Mouse (Mus musculus): ENCODE measurements around the gene Agap1. TPM values are rescaled to one million over a fixed set of nuclear protein-coding genes. Genes with fewer than 3 reads are reported as not detected.
A peak's percentile ranks its signal among the peaks of the same experiment; 100 is the strongest.

Gene Agap1
- polyA plus RNA-seq, 1 experiment from 2014 or later: 74.8 TPM

GRCm38 (mm10) chr1:89934316-89935260 is 480.0 kb downstream of the Agap1 start:
- Histone ChIP-seq H3K4me1 (peaks cover 54% of the 10 kb centered on the region), H3K36me3 (no peaks in the 10 kb centered on the region), H3K27me3 (peaks cover 85% of the 10 kb centered on the region), H3K4me3 (no peak overlapping the region), H3K27ac (no peak overlapping the region), H3K9ac (no peak overlapping the region), H3K9me3 (replicated peaks) (no peaks in the 10 kb centered on the region), H3K4me2 (replicated peaks) (peak overlapping the region; percentile 79)
- 2% methylated on average over 19 of the region's 19 CpGs for WGBS
- ATAC-seq (ENCODE audit: low FRiP score): no peak

DNA sequence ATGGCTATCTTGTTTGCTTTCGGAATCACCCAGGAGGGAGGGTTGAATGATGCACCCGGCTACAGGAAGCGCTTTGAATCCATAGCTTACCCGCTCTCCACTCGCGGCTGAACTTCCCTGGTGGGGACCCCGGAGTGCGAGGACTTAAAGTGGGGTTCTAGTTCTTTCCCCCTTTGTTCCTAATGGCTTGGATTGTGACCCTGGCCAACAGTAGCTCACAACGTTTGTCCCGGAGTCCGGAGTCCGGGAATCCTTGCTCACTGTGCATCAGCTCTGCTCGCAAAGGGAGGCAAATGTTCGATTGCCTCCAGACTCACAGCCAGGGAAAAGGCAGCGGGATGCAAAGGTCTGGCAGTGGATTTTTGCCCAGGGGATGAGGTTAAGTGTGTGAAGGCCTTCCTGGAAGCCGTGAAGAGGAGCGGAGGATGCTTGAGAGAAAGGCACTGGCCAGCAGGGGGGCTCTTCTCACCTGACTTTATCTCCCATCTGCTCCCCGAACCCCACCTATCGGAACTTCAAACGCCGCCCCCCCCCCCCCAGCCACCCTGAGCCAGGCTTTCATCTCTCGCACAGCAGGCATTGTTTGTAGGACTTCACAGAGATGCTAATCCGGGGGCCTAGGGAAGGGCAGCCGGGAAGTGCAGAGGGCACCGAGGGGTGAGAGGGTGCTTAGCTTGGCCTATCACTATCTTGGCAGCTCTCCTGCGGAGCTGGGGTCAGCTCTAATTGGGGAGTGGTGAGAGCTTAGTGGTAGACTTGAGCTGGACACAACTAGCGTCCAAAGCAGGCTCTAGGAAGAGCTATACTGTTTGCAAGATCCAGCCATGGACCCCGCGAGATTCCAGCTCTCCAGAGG is 481.1 kb downstream of the Agap1 start:
- H3K36me3 ChIP-seq: no peaks in the 10 kb centered on the region
- 2% methylated on average over 29 of the region's 29 CpGs for WGBS
- H3K27ac ChIP-seq: no peak overlapping the region
- H3K4me2 ChIP-seq (replicated peaks): peak overlapping the region; percentile 27
- no peaks in the 10 kb centered on the region for H3K9me3 ChIP-seq (replicated peaks)
- no peak overlapping the region for H3K9ac ChIP-seq
- H3K4me1 ChIP-seq: peaks cover 43% of the 10 kb centered on the region
- ATAC-seq (ENCODE audit: low FRiP score): no peak
- peaks cover 84% of the 10 kb centered on the region for H3K27me3 ChIP-seq
- no peak overlapping the region for H3K4me3 ChIP-seq

DNA sequence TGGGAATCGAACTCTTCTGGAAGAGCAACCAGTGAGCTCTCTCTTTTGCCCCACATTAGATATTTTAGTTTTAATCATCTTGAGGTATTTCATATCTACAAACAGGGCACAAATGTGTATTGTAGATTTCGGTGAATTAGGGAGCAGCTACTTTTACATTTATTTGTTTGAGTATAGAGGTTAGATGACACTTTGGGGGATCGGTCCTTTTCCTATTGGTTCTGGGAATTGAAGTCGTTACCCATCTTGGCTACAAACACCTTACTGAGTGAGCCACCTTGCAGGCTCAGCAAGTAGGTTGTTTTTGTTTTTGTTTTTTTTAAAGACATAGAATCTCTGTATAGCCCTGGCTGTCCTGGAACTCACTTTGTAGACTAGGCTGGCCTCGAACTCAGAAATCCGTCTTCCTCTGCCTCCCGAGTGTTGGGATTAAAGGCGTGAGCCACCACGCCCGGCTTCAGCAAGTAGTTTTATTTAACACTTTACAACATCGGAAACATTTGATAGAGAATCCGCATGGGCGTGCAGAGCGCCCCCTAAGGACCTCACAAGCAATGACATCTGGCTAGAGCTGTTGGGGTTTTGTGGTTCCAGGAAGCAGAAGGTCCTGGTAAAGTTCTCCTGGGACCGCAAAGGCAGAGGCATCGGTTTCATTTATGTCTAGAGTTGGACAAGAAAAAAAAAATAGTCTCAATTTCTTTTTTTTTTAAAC is 484.4 kb downstream of the Agap1 start:
- H3K4me2 ChIP-seq (replicated peaks): no peak overlapping the region
- no peaks in the 10 kb centered on the region for H3K36me3 ChIP-seq
- no peak overlapping the region for H3K27ac ChIP-seq
- 29% methylated on average over 16 of the region's 16 CpGs for WGBS
- H3K4me1 ChIP-seq: peaks cover 37% of the 10 kb centered on the region
- no peaks in the 10 kb centered on the region for H3K9me3 ChIP-seq (replicated peaks)
- ATAC-seq (ENCODE audit: low FRiP score): no peak
- H3K4me3 ChIP-seq: no peak overlapping the region
- peaks cover 74% of the 10 kb centered on the region for H3K27me3 ChIP-seq
- H3K9ac ChIP-seq: no peak overlapping the region

GRCm38 (mm10) chr1:89939596-89939960 is 485.0 kb downstream of the Agap1 start:
- no peak overlapping the region for H3K4me3 ChIP-seq
- H3K9ac ChIP-seq: no peak overlapping the region
- 28% methylated on average over 16 of the region's 16 CpGs for WGBS
- no peaks in the 10 kb centered on the region for H3K36me3 ChIP-seq
- H3K4me2 ChIP-seq (replicated peaks): no peak overlapping the region
- H3K27ac ChIP-seq: no peak overlapping the region
- H3K9me3 ChIP-seq (replicated peaks): no peaks in the 10 kb centered on the region
- peaks cover 74% of the 10 kb centered on the region for H3K27me3 ChIP-seq
- no peak for ATAC-seq (ENCODE audit: low FRiP score)
- H3K4me1 ChIP-seq: peaks cover 35% of the 10 kb centered on the region

DNA sequence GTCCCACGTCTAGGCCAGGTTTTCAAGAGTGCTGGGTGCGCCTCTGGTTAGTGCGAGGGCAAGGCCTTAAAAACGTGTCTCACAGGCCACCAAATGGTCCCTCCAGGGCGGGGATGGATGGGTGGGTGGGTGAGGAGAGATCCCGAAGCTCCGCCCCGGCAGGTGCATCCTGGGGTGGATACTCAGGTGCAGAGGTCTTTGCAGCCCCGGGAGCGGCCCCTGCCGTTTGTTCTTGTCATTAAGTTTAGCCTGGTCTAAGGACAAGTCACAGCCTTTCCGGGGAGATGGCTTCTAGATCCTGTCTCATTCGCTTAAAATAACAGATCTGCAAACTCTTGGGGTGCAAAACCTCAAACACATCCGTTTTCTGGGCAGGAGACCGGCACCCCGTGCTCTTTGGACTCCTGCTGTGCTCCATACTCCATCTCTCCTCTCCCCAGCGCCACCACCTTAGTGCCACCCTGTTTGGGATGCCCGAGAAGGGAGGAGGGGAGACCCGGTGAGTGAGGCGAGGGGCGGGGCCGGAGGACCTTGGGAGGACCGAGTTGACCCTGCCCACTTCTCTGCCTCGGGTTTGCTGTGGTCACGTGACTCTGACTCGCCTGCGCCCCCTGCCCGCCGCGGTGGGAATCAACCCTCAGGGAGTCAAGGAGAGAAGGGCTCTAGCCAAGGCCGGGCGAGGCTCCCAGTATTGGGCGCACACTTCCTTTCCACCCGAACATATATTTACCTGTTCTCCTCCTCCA is 485.5 kb downstream of the Agap1 start:
- WGBS: 3% methylated on average over 34 of the region's 34 CpGs
- Histone ChIP-seq H3K4me1 (peaks cover 33% of the 10 kb centered on the region), H3K36me3 (no peaks in the 10 kb centered on the region), H3K4me3 (no peak overlapping the region), H3K9ac (no peak overlapping the region), H3K9me3 (replicated peaks) (no peaks in the 10 kb centered on the region), H3K27ac (no peak overlapping the region), H3K4me2 (replicated peaks) (0 out of 2 replicates have a peak overlapping the region, but pooled peaks have one; percentile 9), H3K27me3 (peaks cover 71% of the 10 kb centered on the region)
- no peak for ATAC-seq (ENCODE audit: low FRiP score)

- Histone ChIP-seq H3K4me2 (replicated peaks) (peak overlapping the region; percentile 82), H3K36me3 (no peaks in the 10 kb centered on the region), H3K4me1 (peaks cover 24% of the 10 kb centered on the region), H3K4me3 (no peak overlapping the region), H3K27ac (peak overlapping the region; percentile 48; the same call in 1 of the 2 replicates), H3K9me3 (replicated peaks) (no peaks in the 10 kb centered on the region), H3K27me3 (peaks cover 70% of the 10 kb centered on the region), H3K9ac (no peak overlapping the region; the same call in 1 of the 2 replicates)
- 8% methylated on average over 15 of the region's 15 CpGs for WGBS
- ATAC-seq (ENCODE audit: low FRiP score): no peak
Observed at GRCm38 (mm10) chr1:89940961-89941524, 486.4 kb downstream of the Agap1 start.

GRCm38 (mm10) chr1:89941701-89942381 is 487.2 kb downstream of the Agap1 start:
- peak overlapping the region; percentile 68 for H3K9ac ChIP-seq
- peak overlapping the region; percentile 34 for H3K4me3 ChIP-seq
- H3K4me1 ChIP-seq: peaks cover 19% of the 10 kb centered on the region
- peak; percentile 77 for ATAC-seq (ENCODE audit: low FRiP score)
- under 1% methylated on average over 40 of the region's 40 CpGs for WGBS
- no peaks in the 10 kb centered on the region for H3K36me3 ChIP-seq
- peak overlapping the region; percentile 82 for H3K4me2 ChIP-seq (replicated peaks)
- H3K27ac ChIP-seq: peak overlapping the region; percentile 90
- peaks cover 66% of the 10 kb centered on the region for H3K27me3 ChIP-seq
- no peaks in the 10 kb centered on the region for H3K9me3 ChIP-seq (replicated peaks)

GRCm38 (mm10) chr1:89942395-89942976 is 487.9 kb downstream of the Agap1 start:
- Histone ChIP-seq H3K9ac (peak overlapping the region; percentile 36; the same call in 1 of the 2 replicates), H3K27ac (peak overlapping the region; percentile 90), H3K27me3 (peaks cover 64% of the 10 kb centered on the region)

DNA sequence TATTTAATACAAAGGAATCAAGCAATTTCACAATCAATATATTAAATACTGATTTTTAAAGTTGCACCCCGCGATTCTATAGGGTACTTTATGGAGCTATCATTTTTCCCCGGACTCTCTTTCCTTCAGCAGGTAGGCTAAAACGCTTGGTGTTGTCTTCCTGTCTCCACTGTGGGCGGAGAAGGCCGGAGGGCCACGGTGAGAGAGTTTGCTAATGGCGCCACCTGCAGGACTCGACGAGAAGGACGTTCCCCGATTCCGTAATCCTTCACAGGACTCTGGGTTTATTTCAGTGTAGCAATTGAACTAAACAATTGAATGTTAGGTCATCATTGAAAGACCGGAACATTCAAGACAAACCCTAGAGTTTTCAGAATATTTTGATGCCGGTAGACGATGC is 488.6 kb downstream of the Agap1 start:
- 3% methylated on average over 16 of the region's 16 CpGs for WGBS

More at GRCm38 (mm10) chr1:89942395-89942976, 487.9 kb downstream of the Agap1 start:
- no peak for ATAC-seq (ENCODE audit: low FRiP score)
- Histone ChIP-seq H3K36me3 (no peaks in the 10 kb centered on the region), H3K4me2 (replicated peaks) (peak overlapping the region; percentile 82), H3K9me3 (replicated peaks) (no peaks in the 10 kb centered on the region), H3K4me1 (peaks cover 19% of the 10 kb centered on the region), H3K4me3 (peak overlapping the region; percentile 34)
- WGBS: 2% methylated on average over 15 of the region's 15 CpGs

More for the DNA sequence above, 488.6 kb downstream of the Agap1 start:
- Histone ChIP-seq H3K27me3 (peaks cover 64% of the 10 kb centered on the region), H3K9me3 (replicated peaks) (no peaks in the 10 kb centered on the region), H3K36me3 (no peaks in the 10 kb centered on the region), H3K4me2 (replicated peaks) (peak overlapping the region; percentile 82), H3K4me3 (no peak overlapping the region), H3K27ac (no peak overlapping the region), H3K9ac (no peak overlapping the region), H3K4me1 (peaks cover 19% of the 10 kb centered on the region)
- ATAC-seq (ENCODE audit: low FRiP score): peak; percentile 37; the same call in 1 of the 2 replicates

All from hindbrain, embryonic 12.5 days (tissue).